Mouse (Mus musculus) kidney, adult 9 months (tissue): ENCODE data around the gene Magix.
"Not testable (repeated sequence)": the region's sequence is repeated elsewhere in the genome, so short reads cannot be mapped to it uniquely, and the experiment has no call there.

ENCODE experiments used
- DNase-seq: peaks from one replicate; pipeline ENCODE4 v3.0.0; 2022

The Magix gene

DNA sequence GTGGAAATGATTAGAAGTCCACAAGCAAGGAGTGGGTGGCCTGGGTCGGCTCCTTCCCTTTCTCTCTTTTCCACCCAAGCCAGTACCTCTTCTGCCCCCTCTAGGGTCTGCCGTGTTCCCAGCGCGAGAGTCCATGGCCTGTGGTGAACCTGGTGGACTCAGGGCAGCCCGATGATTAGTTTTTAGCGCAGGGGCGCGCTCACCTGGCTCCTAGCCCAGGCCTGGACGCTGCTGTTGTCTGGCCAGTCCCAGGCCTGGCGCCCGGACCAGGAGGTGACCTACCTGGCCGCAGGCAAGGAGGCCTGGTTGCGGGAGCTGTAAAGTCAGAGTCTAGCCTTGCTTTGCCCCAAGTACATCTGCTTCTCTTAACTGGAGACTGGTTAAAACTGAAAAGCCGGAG is at the start of gene Magix:
Magix (minus strand) TSS at position 388 of the 400 bp plus-strand sequence.
- DNase-seq = peak; percentile 76

DNA sequence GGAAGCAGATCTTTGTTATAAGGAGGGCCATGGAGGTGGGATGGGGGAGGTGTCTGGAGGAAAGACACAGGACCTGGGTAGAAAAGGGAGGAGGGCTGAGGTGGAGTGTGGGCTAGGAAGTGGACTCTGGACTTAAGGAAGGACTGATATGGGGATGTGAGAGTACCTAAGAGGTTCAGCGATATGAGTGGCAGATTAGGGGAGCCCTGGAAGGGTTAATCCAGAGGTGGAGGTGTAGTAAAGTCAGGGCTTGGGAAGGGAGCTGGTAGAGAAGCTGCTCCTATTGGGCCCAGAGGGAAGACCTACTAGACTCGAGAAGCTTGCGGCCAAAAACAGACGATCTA is 47.8 kb upstream of the Magix start:
- DNase-seq = no peak

DNA sequence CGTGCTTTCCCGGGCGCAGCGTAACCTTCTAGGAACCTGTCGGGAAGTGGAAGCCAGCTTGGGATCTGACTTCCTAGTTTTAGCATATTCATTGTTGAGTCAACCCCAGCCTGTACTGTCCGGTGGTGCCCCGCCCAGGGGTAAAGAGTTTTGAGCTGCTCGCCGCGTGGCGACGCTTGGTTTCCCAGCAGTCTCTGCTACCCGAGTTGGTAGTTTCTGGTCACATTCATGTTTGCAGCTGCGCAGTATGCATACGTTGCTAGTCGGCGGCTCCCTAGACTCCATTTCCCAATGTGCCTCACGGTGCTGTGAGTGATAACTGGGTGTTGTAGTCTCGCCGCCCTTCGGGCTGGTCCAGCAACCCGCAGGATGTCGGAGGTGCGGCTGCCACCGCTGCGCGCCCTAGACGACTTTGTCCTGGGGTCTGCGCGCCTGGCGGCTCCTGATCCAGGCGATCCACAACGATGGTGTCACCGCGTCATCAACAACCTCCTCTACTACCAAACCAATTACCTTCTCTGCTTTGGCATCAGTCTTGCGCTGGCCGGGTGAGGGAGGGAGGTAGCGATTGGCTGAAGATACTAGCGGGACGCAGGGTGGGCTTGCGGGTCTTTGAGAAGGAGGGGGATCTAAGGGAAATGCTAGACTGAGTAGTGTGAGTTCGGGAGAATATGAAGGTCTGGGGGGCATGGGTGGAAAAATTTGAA is 47.3 kb upstream of the Magix start, which contains the start of gene Praf2:
Praf2 (plus strand) TSS at position 225 of the 707 bp plus-strand sequence.
- peak; percentile 88 for DNase-seq

DNA sequence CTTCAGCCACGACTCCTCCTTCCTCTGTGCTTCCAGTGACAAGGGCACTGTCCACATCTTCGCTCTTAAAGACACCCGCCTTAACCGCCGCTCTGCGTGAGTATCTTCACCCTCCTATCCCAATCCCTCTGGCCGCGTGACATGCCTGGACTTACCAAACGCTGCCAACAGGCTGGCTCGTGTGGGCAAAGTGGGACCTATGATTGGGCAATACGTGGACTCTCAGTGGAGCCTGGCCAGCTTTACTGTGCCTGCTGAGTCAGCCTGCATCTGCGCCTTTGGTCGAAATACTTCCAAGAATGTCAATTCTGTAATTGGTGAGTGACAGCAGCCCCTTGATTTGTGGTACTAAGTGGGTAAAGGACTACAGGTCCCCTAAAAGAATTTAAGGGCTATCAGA is 46.1 kb upstream of the Magix start:
- no peak for DNase-seq

DNA sequence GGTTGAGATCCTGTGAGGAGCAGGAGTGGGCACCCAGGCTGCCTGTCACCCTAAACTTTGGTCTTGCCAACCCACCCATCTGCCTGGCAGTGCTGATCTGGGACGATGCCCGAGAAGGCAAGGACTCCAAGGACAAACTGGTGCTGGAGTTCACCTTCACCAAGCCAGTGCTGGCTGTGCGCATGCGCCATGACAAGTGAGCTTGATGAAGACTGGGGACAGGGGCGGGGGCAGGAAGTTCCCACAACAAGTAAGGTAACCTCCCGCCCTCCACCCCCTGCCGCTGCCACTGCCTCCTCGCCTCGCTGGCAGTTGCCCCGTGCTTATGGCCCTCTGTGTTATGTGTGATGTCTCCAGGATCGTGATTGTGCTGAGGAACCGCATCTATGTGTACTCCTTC is 44.8 kb upstream of the Magix start:
- no peak for DNase-seq

DNA sequence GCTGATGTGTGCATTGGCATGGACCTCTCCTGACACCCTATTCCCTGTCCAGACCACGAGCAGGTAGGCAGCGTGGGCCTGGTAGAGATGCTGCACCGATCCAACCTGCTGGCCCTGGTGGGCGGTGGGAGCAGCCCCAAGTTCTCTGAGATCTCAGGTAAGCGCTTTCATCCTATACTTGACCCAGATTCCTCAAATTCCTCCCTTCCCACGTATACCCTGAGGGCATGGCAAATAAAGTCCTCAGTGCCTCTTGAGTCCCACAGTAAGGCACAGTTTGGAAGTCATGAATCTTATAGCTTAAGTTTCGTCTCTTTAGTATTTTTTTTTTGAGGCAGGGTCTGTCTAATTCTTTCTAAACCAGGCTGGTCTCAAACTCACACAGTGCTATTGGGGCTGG is 43.1 kb upstream of the Magix start:
- DNase-seq = no peak

DNA sequence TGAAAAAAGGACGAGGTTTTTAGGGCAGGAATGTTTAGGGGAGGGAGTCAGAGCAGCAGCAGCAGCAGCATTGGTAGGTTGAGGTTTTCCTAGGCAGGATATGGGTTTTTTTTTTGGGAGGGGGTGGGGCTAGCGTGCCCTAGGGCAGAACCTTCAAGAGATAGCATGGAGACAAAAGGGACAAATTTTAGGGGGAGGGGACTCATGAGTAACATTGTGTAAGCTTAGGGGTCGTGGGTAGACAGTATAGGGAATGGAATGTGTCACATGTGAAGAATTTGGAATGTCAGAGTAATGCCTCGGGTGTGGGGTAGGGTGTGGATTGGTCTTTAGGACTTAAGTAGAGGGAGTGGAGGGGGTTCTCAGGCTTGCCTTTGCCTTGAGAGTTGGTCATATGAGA is 41.6 kb upstream of the Magix start:
- no peak for DNase-seq

DNA sequence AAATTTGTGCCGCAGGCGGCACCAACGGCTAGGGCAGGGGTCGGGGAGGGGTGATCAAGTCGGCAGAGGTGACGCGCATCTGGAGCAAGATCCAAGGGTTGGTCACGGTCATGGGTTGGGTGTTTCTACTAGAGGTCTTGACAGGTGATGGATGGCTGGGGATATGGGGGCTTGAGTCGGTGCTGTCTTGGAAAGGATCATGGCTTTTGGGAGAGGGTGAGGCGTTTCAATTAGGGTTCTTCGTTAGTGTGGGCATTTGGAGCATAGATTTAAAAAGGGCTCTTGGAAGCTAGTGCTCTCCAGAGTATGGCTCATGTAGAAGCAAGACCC is 41.2 kb upstream of the Magix start:
- no peak for DNase-seq

DNA sequence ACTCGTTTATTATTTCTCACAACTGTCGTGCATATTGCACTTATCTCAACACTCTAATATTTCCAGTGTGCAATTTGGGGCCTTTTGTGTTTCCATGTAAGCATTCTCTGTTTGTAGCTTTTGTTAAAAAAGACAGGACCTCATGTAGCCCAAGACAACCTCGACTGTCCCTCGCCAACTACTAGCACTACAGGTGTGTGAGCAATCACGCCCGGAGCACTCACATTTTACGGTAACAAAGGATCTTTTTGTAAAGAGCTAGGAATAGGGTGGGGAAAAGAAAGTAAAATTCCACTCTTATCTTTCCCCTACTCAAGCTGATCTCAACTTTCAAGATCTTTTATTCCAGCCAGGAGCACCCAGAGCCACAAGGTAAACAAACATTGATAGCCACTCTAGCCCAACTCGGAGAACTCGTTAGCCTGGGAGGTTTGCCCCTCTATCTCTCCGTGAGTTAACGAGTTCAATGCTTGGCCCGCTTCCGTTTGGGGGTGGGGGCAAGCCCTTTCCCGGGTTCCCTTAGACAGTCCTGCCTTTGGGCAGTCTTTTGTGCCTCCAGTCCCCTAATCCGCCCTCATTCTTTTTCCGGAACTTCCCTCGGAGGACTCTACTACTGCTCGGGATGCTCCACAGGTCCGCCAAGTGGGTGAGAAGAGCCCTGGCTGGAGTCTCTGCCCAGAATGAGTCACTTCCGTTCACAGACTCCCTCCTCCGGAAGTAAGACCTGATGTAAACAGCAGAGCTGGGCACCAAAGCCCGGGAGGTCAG is 40.6 kb upstream of the Magix start, which contains the start of gene Gm45208:
Gm45208 (plus strand) TSS at position 732 of the 768 bp plus-strand sequence.
- peak; percentile 85 for DNase-seq

DNA sequence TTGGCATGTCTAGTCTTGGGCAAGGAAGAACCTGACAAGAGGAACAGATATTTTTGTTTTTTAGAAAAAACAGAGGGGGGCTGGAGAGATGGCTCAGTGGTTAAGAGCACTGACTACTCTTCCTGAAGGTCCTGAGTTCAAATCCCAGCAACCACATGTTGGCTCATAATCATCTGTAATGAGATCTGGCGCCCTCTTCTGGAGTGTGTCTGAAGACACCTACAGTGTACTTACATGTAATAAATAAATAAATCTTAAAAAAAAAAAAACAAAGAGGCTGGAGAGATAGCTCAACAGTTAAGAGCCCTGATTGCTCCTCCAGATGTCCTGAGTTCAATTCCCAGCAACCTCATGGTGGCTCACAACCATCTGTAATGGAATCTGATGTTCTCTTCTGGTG is 35.0 kb upstream of the Magix start:
- DNase-seq = not testable (repeated sequence)

DNA sequence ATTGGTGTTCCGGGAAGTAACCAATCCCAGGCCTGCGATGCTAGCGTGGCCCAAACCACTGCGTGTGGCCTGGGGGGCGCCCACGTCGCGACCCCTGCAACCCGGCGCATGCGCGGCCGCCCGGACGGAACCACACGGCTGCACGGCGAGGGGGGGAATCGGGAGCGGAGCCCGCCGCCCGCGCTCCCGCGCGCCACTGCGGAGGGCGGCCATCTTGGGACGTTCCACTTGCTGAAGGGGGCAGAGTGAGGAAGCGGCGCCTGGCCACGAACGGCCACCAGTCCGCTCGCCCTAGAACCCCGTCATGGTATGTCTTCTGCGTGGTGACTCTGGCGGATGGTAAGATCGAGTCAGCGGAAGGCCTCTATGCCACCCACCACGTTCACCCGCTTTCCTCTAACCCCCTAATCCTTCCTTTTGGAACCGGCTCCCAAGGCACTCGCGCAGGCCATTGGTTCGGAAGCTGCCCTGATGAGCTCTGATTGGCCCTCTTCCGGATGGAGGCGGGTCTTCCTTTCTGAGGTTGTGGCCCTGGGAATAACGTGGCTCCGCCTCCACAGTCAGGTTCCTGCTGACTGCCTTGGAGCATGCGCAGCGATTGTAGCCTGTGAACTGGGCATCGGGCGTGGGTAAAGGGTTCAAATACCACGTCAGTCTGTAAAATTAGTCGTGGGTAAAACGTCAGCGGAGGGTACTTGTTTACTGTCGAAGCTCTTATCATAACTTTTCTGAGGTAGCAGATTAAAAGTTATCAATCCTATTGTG is 33.3 kb upstream of the Magix start, which contains the start of gene Wdr45:
Wdr45 (plus strand) TSS at position 199 of the 765 bp plus-strand sequence.
- DNase-seq = peak; percentile 97

DNA sequence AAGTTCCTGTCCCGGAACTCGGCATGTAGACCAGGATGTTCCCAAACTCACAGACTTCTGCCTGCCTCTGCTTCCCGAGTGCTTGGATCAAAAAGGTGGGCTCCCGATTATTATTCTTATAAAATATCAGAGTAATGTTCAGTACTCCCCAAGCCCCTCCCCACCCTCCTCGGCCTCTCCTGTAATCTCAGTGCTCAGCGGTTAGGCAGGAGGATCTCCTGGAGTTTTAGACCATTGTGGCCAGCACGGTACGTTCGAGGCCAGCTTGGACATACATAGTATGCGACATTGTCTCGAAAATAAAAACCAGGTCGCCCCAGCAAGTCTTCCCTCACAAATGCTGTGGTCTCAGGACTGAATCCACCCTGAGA is 32.7 kb upstream of the Magix start:
- DNase-seq = not testable (repeated sequence)

DNA sequence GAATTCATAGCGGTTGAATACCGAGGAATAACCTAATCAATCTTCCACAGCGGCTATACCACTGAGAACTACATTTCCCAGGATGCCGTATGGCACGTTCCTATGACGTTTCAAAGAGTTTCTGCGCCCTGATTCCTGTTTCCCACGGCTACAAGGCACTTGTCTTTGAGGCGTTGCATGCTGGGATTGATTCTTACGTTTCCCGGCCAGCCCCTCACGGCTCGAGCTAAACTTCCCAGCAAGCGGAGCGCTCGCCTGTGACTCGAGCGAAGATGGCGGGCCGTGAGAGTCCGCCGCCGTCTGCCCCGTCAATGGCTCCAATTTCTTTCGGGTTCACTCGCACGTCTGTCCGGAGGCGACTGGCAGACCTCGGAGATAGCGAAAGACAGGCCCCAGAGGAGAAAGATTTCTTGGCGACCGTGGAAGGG is 15.9 kb upstream of the Magix start, which contains the start of gene Gpkow:
Gpkow (plus strand) TSS at position 178 of the 428 bp plus-strand sequence.
- peak; percentile 91 for DNase-seq

DNA sequence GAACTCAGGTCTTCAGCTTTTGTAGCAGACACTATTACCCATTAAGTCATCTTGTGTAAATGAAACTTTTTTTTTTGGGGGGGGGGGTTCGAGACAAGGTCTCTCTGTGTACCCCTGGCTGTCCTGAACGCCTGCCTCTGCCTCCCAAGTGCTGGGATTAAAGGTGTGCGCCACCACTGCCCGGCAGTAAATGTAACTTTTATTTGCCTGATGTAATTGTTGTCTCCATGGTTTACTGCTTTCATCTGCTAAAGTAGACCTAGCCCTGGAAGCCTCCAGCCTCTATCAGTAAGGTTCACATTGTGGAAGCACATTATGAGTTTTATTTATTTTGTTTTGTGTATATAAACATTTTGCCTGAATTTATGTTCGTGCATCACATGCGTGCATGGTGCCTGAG is 15.5 kb upstream of the Magix start:
- no peak for DNase-seq

DNA sequence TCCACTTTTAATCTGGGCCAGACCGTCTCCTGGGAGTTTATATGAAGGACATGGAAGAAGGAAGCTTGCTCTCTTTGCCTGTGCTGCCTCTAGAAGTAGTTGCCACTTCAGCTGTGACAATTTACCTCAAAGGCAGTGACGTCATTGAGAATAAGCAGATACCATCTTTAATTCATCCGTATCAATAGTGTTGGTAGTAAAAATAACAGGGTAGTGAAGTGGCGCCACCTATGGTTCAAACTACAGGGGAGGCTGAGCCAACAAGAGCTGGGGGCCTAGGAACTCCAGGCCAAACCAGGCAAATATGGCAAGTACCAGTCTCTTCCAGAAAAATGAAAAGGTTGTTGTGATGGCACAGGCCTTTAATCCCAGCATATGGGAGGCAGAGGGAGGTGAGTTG is 11.8 kb upstream of the Magix start:
- peak; percentile 53 for DNase-seq

DNA sequence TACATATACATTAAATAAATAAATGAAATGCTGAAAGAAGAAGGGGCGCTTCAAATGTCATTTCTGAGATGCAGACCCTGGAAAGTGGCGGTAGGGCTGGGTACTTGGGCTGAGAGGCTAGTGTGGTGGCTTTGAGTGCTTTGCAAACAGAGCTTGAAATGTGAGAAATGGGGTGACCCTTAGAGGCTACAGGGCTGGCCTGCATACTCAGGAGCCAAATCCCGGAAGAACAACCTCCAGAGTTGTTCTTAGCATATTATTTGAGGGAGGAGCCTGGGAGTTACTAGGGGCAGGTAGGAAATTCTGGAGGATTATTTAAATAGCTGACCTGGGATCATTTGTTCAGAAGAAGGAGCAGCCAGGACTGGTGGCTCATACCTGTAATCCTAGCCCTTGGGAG is 9.4 kb upstream of the Magix start:
- no peak for DNase-seq

DNA sequence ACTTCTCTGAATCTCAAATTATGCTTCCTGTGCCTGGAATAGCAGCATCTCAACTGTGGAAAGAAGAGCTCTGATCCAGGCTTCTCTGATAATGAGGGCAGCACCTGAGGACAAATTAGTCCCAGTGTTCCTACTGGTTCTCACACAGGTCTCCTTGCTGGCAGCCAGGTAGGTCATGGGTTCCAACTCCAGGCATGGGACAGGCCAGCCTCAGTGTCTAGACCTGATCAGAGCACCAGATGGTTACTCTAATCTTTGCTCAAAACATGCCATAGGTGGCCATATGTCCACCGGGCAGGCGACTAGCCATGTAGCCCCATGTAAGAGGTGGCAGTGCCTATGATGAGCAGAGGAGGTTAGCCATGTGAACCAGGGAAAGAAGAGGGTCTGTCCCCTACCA is 7.3 kb upstream of the Magix start:
- DNase-seq = no peak

DNA sequence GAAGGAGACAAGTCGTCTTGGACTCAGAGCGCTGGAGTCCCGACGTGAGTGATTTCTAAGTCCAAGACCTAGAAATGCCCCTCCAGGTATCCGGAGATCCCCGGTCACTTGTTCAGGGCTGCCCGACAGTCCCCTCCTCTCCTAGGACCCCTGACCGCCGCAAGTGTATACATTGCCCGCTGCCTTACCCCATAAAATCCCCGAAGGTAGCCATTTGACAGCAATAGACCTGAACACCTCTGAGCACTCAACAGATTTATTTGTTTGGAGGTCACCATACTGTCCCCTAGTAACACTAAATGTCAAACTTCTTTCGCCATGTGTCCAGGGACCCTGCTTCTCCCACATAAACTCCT is 1.0 kb downstream of the Magix start:
- no peak for DNase-seq

DNA sequence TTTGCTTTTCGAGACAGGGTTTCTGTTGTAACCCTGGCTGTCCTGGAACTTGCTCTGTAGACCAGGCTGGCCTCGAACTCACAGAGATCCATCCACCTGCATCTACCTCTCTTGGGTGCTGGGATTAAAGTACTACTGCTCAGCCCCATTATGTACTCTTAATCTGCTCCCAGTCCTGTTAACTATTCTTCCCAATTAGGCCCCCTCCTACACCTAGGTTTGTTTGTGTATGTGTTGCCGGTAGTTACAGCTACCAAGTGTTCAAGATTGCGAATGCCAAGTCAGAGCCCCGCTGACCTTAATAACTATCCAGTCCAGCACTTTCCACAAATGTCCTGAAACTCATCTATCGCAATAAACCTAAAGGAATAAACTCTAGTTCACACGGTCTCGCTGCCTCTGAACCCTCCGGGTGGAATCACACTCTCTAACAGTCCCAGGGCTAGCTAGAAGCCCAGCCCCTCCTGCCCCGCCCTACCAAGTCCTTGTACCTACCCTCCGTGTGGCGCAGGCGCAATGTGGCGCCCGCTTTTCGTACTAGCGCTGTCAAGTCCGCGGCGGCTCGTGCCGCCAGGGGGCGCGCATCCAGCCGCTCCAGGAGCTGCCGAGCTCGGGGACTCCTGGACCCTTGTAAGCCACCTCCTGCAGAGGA is 1.5 kb downstream of the Magix start:
- peak; percentile 97 for DNase-seq

DNA sequence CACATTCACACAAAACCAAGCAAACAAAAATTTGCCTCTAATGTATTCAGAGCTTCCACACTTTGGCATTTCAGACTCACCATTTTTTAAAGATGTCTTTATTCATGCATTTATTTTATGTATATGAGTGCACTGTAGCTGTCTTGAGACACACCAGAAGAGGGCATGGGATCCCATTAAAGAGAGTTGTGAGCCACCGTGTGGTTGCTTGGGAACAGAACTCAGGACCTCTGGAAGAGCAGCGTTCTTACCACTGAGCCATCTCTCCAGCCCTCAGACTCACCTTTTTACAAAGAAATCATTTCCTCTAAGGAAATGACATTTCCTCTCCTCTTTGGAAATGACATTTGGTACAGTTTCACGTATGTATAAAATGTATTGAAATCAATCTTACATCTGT is 2.1 kb downstream of the Magix start:
- DNase-seq = no peak

DNA sequence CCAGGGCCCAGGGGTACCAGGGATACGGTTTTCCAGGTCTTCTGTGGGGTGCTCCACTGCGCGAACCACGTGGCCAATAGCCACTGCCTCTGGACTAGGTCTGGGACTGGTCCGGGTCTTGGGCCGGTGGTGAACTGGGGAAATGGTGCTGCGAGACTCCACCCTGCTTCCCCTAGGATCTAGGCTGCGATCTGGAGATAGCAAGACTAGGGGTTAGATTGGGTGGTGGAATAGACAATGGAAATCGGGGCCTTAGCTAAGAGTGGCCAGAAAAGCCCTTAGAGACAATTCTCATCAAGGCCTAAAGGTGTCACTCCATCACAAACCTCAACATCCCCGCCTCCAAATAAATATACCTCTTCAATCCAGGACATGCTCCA is 6.1 kb downstream of the Magix start:
- no peak for DNase-seq

DNA sequence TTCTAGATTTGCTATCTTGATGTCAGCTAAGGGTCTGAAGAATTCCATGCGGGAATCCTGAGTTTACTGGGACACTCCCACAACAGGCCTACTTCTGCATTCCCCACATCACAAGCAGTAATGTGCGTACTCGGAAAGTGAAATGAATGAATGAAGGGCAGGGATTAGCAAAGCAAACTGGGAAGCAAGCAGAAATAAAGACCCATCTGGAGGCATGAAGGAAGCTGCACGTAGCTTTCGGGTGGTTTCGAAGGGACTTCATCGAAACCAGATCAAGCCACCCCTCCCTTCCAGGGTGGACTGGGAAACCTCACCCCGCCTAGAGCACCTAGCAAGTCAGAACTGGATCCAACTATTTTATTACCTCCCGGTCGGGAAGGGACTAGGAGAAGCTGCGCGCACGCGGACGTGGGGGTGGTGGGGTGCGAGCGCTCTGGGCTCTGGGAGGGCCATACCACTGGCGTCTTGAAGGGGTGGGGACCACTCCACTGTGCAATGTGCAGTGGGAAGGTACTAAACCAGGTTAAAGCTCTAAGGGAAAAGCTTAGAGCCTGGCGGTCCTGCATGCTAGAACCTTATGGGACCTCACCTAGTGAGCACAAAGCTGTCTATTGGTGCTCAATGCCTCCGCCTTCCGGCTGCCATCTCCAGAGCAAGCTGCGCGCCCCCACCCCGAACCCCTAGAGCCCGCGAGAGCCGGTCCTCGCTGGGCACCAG is 6.6 kb downstream of the Magix start:
- DNase-seq = peak; percentile 22
